Mouse (Mus musculus) retina, postnatal 1 day (tissue): ENCODE measurements around the gene Nt5c1b.
A peak's percentile ranks its signal among the peaks of the same experiment; 100 is the strongest.

Experiments used
- DNase-seq: peaks from one replicate; pipeline ENCODE4 v3.0.0-alpha.2; 2012

Gene Nt5c1b

DNA sequence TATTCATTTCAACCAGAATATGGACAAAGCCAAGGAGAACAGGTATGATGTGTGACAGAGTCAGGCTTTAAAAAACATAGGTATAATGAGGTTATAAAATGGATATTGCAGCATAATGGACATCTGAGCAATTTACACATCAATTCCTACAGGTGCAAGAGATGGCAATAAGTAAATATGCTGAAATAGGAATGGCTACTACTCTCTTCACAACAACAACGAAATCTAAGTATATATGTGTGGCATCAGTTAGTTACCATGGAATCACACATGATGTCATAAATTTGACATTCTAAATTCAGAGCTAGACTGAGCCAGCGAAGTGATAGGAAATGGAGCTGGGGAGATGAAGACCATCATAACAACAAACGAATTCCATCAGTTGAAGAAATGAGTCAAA is at the start of gene Nt5c1b:
Gene Nt5c1b, plus strand, starts transcription at position 301 of the 400 bp plus-strand sequence.
- DNase-seq = no peak

DNA sequence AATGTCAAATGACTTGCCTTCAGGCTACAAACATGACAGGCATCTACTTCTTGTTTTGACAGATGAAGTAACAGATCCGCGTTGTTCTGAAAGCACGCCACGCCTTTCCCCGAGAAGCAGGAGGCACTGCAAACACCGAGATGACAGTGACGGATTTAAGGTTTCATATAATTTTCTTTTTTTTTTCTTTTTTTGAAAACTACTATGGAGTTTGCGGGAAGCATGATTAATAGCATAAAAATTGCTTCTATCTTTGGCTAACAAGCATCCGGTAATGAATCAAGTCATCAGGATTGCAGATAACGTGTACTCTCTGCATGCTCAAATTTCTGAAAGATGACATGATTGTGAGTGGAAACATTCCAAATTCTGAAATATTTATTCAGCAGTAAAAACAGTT is 42.1 kb upstream of the Nt5c1b start:
- no peak for DNase-seq

DNA sequence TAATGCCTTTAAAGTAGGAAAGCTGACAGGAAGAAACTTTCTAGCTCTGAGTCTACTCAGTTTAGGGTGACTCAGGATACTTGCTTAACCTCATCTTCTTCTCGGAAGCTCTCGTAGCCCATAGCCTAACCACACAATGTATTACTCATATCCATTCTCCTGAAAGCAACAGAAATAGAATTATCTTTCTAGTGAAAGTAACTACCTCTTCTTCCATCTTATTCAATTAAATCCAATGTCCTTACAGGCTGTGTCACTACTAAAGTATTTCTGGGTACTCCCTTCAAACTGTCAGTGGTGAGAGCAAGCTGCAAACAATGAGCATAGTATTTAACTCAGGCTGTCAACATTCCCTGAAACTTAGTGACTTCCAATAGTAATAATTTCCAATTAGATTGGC is 40.3 kb upstream of the Nt5c1b start:
- DNase-seq = no peak

DNA sequence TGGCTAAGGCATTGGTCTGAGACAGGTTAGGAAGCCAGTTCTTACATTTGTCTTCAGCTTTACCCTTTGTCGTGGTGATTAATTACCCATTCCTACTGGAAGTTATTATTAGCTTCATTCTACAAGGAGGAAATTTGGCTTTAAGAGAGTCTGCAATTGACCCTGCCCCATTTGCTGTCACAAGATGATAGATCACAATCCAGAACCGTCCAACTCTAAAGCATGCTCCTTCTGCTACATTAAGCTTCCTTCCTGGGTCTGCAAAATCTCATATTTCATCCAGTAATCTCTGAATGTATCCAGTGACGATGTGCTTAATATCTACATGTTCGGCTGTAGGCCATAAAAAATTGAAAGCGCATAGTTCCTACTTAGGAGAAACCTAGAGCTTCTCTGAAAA is 29.2 kb upstream of the Nt5c1b start:
- DNase-seq = no peak

DNA sequence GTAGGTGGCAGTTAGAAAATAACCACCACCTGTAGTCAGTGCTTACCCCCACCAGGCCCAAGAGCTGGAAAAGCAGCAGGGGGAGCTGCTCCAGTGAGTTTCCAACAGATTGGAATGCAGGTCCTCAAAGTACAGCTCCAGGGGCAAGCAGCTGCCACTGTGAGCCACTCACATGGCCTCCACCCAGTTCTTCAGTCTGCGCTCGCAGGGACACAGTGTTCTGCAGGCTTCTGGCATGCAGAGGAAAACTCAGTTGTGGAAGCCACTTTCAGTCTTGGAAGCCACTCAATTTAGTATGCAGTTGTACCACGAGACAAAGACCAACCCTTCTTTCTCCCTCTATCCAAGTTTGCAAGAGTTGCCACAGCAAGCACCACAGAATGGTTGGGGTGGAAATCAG is 19.1 kb upstream of the Nt5c1b start:
- DNase-seq = no peak

DNA sequence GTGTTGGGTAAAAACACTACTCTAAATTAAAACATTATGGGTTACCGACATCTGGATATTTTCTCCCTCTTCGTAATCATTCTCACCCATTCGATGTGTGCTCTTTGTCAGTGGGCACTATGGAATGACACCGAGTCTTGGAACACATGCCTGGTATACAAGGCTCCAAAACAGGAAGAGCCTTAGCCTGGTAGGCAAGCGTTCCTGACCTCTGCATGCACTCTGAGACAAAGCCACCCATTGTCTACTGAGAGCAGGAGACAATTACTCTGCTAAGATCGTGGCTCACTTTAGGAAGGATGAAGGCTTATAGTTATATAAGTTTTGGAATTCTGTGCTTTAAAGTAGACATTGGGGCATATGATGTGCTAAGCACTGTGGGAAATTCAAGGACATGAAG is 12.0 kb upstream of the Nt5c1b start:
- DNase-seq = peak; percentile 51

DNA sequence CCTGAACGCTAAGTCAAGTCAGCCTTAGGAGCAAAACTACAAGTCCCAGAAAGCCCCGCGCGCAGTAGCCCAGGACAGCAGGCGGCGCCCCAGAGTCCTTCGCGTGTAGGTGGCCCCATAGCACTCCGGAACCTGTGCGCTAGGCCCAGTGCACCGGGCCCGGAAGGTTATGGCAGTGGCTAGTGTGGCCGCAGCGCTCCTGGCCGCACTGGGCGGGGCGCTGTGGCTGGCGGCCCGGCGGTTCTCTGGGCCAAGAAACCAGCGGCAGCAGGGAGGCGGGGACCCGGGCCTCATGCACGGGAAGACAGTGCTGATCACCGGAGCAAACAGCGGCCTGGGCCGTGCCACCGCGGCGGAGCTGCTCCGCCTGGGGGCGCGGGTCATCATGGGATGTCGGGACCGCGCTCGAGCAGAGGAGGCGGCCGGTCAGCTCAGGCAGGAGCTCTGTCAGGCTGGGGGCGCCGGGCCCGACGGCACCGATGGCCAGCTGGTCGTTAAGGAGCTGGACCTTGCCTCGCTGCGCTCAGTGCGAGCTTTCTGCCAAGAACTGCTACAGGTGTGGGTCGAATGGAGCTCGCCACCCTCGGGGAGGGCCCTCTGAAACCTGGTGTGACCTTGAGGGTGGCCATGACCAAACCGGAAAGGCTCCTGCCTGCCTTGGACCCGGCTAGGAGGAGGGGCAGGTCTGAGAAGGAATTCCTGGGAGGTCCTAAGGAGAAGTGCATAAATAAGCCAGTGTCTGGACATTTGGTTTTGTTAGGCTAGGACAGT is 21.1 kb downstream of the Nt5c1b start, which contains the start of gene Rdh14:
Gene Rdh14, plus strand, starts transcription at position 102 of the 771 bp plus-strand sequence.
- peak; percentile 95 for DNase-seq

DNA sequence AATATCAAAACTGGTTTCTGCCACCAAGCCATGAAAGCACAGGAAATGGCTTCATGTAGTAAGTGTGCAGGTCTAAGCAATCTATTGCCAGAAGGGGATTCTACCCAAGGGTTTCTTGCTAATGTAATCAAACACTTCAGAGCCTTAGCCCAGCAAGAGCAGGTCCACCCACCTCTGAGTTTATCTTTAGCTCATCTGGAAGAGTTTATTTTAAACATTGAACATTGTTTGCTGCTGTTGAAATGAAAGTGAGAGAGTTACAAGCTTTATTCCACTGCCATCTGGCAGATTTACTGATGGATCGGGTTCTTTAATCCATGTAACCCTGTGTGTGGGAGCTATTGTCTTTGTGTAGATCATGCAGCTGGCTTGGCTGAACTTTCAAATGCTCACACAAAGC is 31.0 kb downstream of the Nt5c1b start:
- no peak for DNase-seq

DNA sequence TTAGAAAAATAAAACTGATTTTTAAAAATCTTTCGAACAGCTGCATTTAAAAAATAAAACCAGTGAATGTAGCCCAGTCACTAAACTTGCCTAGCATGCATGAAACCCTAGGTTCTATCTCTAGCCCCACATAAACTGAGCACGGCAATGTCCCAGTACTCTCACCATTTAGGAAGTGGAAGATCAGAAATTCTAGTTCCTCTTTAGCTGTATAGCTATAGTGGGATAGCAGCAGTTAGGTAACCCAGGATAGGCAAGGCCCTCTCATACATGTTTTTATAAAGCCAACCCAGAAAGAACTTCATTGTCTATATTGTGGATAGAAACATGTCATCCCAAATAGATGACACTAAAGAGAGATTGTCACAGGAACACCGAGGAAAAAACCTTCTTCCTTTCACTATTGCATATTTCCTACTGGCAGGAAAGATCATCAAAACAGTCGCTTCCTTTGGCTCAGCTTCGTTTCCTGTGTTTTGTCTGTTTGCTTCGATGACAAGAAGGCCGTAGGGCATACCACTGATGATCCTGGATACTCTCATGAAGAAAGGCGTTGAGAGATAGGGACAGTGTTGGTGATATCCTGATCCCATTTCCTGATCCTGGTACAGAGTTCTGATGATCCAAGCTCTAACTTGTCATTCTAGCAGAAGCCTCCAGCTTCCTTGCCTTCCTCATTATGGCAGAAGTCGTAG is 32.8 kb downstream of the Nt5c1b start:
- DNase-seq = no peak

DNA sequence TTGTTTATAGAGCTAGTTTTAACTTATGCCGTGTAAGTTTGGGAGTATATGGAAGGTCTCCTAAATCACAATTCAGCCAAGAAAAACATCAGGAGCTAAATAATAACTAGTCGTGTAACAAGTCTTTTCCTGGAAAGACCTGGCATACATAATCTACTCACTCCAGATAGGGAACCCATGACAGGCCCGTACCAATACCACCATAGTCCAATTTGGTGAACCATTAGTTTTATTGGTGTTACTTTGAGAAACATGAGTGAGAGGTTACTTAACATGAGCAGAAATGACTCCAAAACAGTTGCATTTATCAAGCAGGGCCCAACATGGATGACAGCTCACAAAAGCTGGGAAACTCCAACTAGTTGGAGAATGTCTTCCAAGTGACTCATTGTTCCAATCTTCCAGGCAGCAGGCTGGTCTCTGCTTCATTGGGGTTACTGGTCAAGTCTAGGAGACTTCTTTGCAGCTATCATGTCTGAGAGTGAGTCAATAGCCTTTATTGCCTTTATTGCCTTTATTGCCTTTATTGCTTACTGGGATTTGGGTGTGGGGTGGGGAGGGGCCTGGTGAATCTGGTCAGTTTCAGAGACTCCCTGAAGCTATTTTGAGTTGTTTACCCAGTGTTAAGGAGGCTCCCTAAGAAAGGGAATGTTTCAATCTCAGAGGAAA is 40.9 kb downstream of the Nt5c1b start:
- no peak for DNase-seq

DNA sequence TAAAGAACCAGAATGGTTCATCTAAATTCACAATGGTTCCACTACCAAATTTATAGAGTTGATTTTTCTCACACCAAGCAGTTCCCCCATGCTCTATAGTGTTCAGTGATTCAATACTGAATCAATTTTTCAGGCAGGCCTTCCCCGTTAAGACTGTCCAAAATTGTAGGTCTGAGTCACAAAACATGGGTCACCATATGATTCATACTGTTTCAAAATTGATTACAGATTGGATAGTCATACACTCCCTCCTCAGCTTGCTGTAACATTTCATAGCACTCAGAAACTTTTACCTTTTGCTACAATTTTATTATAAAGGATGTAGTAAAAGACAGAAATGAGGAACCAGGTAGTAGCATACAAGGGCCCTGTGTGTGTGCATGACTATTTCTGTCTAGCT is 41.7 kb downstream of the Nt5c1b start:
- no peak for DNase-seq

DNA sequence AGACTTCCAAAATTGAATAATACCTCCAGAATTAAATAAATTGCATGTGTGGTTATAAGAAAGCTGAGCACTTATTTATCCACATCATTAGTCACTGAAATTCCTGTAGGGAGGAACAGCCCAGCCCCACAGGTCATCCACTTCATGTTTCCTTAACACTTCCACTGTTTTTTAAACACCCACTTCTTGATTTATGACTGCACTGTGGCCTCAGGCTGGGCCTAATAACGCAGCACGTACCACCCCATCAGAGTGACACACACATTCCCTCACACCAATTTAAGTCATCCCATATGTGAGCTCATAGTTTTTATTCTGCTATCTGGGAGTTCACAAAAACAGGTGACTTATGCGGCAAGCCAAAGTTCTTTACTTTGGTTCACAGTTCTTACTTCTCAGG is 52.6 kb downstream of the Nt5c1b start:
- no peak for DNase-seq

DNA sequence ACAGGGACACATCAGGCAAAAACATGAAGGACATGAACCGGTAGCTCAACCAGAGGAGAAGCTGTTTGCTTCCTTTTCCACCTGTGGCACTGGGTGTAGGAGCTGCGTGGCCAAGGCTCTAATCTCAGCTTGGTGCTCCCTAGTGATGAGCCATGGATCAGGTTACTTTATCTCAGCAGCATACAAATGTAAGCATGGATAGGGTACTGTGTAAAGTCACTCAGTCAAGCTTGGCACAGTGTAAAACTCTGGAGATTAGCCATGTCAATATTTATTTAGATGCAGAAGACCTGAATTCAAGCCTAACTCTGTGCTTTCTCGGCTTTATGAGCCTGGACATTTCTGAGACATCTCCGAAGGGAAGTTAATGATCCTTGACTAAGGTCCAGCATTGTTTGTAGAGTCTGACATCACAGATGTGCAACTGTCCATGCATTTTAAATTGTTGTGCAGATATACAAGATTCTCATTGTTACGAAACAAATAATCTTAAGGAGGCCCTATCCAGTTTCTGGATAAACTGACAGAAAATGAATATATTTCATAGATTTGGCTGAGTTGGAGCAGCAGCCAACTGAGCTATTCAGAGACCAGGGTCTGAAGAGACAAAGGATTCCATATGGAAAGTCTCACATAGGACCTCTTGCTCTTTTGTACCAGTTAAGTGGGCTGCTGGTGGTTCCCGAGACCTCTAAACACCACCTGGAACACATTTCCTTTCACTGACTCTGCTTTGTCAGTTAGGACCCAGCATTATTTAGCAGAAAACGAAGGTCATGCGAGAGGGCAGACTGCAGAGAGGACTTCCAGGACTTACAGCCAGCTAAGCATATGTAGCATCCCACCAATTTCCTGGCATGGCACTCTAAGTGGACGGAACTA is 56.5 kb downstream of the Nt5c1b start:
- no peak for DNase-seq

DNA sequence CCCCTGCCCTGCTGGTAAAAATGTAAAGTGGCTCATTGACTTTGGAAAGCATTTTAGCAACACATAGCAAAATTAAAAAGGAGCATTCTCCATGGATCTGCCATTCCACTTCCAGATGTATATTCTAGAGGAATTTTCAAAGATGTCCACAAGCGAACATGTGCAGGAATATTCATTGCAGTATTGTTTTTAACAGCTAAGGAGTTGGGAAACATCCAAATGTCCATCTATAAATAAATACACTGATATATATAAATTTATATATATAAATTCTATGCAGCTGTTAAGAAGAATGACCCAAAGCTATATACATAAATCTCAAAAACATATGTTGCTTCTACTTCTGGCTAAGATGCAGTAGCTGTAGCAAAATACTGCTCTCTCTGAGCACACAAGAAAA is 61.2 kb downstream of the Nt5c1b start:
- no peak for DNase-seq

DNA sequence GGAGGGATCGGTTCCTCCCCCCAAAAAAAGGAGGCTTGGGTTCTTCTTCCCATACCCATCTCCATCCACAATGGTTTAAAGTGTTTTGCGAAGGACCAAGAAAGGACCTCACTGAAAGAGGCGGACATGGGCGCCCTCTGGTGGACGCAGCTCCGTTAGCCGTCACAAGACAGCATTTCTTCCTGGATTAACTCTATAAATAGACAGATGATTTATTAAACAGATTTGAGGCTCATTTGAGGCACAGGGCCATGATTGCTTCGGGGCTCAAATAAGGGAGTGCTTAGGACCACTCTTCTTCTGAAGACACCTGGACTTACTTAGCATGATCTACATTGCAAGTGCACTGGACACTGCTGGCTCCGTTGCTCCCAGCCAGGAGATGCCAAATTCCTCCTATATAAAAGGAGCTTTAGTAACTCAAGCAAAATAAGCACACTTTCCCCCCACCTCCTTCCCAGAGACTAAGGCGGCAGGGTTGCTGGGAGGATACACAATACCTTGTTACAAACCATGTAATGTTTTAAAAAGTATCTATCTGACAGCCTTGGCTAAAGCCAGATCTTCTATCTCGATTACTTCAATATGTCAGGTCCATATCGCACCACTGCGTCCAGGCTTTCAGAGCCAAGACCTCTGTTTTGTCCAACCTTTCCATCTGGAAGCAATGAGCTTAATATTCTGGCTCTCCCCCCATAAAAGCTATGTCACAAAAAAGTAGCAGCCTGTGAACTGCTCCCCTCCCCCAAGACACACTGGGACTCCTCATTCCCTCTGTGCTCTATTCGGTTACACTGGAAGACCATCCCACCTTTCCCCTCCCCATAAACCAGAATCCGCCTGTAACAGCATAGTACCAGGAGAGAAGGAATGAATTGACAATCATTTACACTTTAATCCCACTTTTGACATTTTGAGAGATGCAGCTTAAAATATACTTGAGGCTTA is 68.6 kb downstream of the Nt5c1b start:
- peak; percentile 83 for DNase-seq
